Mouse (Mus musculus) intestine, postnatal 0 days (tissue): ENCODE measurements at regions not wholly inside any gene's neighbourhood (a gene's known extent, or its start where the extent isn't known, plus 50 kb on each side); places are given as distances from the start of the nearest gene placed in this dataset.

Source experiments
- ATAC-seq: fragments of 200-750 bp; cut with Nextera tagmentation; 2 replicates; pipeline ENCODE4 v1.8.0; 2017; ENCODE audit warnings: mild to moderate bottlenecking, moderate TSS enrichment, moderate library complexity
- H3K27ac ChIP-seq: fragments of 300-500 bp; sonication (generic); 2 replicates; pipeline ENCODE4 v1.5.1; 2014; ENCODE audit warnings: mild to moderate bottlenecking, low read depth, low read length, moderate library complexity
- H3K27me3 ChIP-seq: fragments of 300-500 bp; sonication (generic); replicated peaks from 2 replicates; pipeline ENCODE4 v1.6.1; 2014; ENCODE audit warnings: low read length, mixed read lengths; ENCODE audit not compliant: control insufficient read depth, insufficient read depth
- H3K36me3 ChIP-seq: fragments of 300-500 bp; sonication (generic); 2 replicates; pipeline ENCODE4 v1.6.1; 2014; ENCODE audit warnings: mild to moderate bottlenecking, moderate library complexity; ENCODE audit not compliant: control insufficient read depth, insufficient read depth
- H3K4me1 ChIP-seq: fragments of 300-500 bp; sonication (generic); replicated peaks from 2 replicates; pipeline ENCODE4 v1.6.1; 2014; ENCODE audit warnings: antibody characterized with exemption, low read length, mixed read lengths; ENCODE audit not compliant: control insufficient read depth, insufficient read depth
- H3K4me2 ChIP-seq: fragments of 300-500 bp; sonication (generic); replicated peaks from 2 replicates; pipeline ENCODE4 v1.6.1; 2014; ENCODE audit warnings: low read depth, mild to moderate bottlenecking, moderate library complexity
- H3K4me3 ChIP-seq: fragments of 300-500 bp; sonication (generic); 2 replicates; pipeline ENCODE4 v1.5.1; 2014; ENCODE audit warnings: low read depth, low read length
- H3K9ac ChIP-seq: fragments of 300-500 bp; sonication (generic); 2 replicates; pipeline ENCODE4 v1.6.1; 2014; ENCODE audit warnings: mild to moderate bottlenecking, low read depth, low read length
- H3K9me3 ChIP-seq: fragments of 300-500 bp; sonication (generic); 2 replicates; pipeline ENCODE4 v1.6.1; 2016; ENCODE audit warnings: mixed run types; ENCODE audit not compliant: control insufficient read depth
- CTCF ChIP-seq: sonication (generic); IDR thresholded peaks from 2 replicates; pipeline ENCODE4 v1.5.1; 2016; ENCODE audit warnings: low read depth, mild to moderate bottlenecking, control low read depth, antibody characterized with exemption, moderate library complexity
- WGBS: fragments of 180-500 bp; shearing (Covaris S2); extraction: QIAGEN DNeasy Blood & Tissue Kit; methylation state at CpG from one replicate; pipeline ENCODE4 v1.1.7; 2014; 5-methylcytosine and 5-hydroxymethylcytosine counted together

GRCm38 (mm10) chr10:114955608-114956007, 153.5 kb upstream of the Trhde start:
- no peak for ATAC-seq
- H3K27me3 ChIP-seq, result no peaks in the 10 kb centered on the region
- no peak overlapping the region for H3K9ac ChIP-seq
- H3K36me3 ChIP-seq, result no peaks in the 10 kb centered on the region
- no peak for TF ChIP-seq CTCF
- H3K4me2 ChIP-seq, result no peak overlapping the region
- H3K4me1 ChIP-seq, result no peaks in the 10 kb centered on the region
- no peaks in the 10 kb centered on the region for H3K9me3 ChIP-seq
- H3K27ac ChIP-seq, result no peak overlapping the region
- no peak overlapping the region for H3K4me3 ChIP-seq

GRCm38 (mm10) chr10:114953358-114953757, 151.3 kb upstream of the Trhde start:
- Histone ChIP-seq H3K4me2 (no peak overlapping the region), H3K27me3 (no peaks in the 10 kb centered on the region), H3K4me3 (no peak overlapping the region), H3K9me3 (no peaks in the 10 kb centered on the region), H3K4me1 (no peaks in the 10 kb centered on the region), H3K9ac (no peak overlapping the region), H3K36me3 (no peaks in the 10 kb centered on the region), H3K27ac (no peak overlapping the region)
- WGBS, result 60% methylated on average over 12 of the region's 12 CpGs
- ATAC-seq, result no peak
- no peak for TF ChIP-seq CTCF

- Histone ChIP-seq H3K9me3 (no peaks in the 10 kb centered on the region), H3K4me2 (no peak overlapping the region), H3K27ac (no peak overlapping the region), H3K4me3 (no peak overlapping the region), H3K27me3 (no peaks in the 10 kb centered on the region), H3K4me1 (no peaks in the 10 kb centered on the region), H3K9ac (no peak overlapping the region), H3K36me3 (no peaks in the 10 kb centered on the region)
- 80% methylated on average over 6 of the region's 6 CpGs for WGBS
- ATAC-seq, result no peak
- TF ChIP-seq CTCF, result no peak
Measured at GRCm38 (mm10) chr10:114949194-114949593, 147.1 kb upstream of the Trhde start.

- H3K27ac ChIP-seq, result no peak overlapping the region
- no peaks in the 10 kb centered on the region for H3K9me3 ChIP-seq
- ATAC-seq, result no peak
- no peak overlapping the region for H3K4me3 ChIP-seq
- no peaks in the 10 kb centered on the region for H3K4me1 ChIP-seq
- TF ChIP-seq CTCF, result no peak
- no peak overlapping the region for H3K9ac ChIP-seq
- no peak overlapping the region for H3K4me2 ChIP-seq
- no peaks in the 10 kb centered on the region for H3K27me3 ChIP-seq
- no peaks in the 10 kb centered on the region for H3K36me3 ChIP-seq
- 78% methylated on average over 2 of the region's 2 CpGs for WGBS
Measured at GRCm38 (mm10) chr10:114924746-114925145, 122.6 kb upstream of the Trhde start.

- ATAC-seq, result no peak
- H3K36me3 ChIP-seq, result no peaks in the 10 kb centered on the region
- no peaks in the 10 kb centered on the region for H3K27me3 ChIP-seq
- no peak for TF ChIP-seq CTCF
- H3K4me2 ChIP-seq, result no peak overlapping the region
- no peaks in the 10 kb centered on the region for H3K4me1 ChIP-seq
- WGBS, result 65% methylated on average over 3 of the region's 3 CpGs
- no peak overlapping the region for H3K27ac ChIP-seq
- no peak overlapping the region for H3K4me3 ChIP-seq
- no peaks in the 10 kb centered on the region for H3K9me3 ChIP-seq
- H3K9ac ChIP-seq, result no peak overlapping the region
Measured at GRCm38 (mm10) chr10:114913971-114914370, 111.9 kb upstream of the Trhde start.

DNA sequence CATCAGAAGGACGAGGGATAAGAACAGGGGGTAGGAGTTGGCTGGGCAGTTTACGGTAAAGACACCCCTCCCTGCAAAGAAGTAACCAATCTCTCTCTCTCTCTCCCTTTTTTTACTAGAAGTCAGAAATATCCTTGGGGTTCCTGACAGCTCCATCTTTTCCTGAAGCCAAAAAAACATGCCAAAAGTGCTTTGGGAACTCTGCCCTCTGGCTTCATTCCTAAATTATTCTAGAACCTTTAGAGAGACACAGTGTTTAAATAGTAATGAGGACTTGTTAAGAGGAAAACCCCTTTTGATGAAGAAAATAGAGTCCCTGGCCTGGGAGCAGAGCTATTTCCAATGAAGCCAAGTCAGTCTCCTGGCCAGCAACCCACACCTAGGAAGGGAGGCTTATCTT, 89.8 kb upstream of the Trhde start:
- H3K4me1 ChIP-seq, result no peaks in the 10 kb centered on the region
- no peak overlapping the region for H3K27ac ChIP-seq
- TF ChIP-seq CTCF, result no peak
- no peaks in the 10 kb centered on the region for H3K27me3 ChIP-seq
- H3K36me3 ChIP-seq, result no peaks in the 10 kb centered on the region
- H3K4me3 ChIP-seq, result no peak overlapping the region
- WGBS, result 89% methylated on average over 2 of the region's 2 CpGs
- no peak overlapping the region for H3K9ac ChIP-seq
- no peak overlapping the region for H3K4me2 ChIP-seq
- no peaks in the 10 kb centered on the region for H3K9me3 ChIP-seq
- no peak for ATAC-seq

DNA sequence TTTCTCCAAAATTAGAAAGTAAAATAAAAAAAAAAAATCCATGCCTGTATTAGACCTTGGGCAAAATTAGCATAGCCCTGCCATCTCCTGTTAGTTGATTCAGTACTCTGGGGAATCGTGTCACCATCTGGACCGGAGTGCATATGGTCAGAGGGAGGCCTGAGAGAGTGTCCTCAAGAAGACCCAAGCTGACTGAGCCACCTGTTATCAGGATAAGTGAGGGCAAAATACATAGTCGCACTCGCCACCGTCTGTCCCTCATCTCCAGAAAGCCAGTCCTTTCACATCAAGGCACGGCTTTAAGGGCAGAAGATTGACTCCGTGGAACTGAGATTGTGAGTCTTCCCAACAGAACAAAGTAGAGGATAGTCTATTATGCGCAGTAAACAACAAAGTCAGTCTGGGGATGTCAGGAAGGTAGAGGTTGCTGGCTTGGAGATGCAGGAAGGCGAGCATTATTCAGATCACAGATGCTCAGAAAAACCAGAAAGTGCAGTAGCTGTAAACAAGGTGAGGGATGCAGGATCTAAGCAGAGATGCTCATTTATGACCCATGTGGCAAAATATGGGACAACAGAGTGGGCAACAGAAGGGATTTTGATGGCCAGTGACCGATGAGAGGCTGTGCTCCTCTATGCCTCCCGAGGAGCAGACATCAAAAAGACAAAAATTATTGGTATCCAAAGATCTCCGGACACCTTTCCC, 88.8 kb upstream of the Trhde start:
- Histone ChIP-seq H3K4me2 (no peak overlapping the region), H3K27ac (no peak overlapping the region), H3K4me1 (no peaks in the 10 kb centered on the region), H3K9ac (no peak overlapping the region), H3K4me3 (no peak overlapping the region), H3K27me3 (no peaks in the 10 kb centered on the region), H3K9me3 (no peaks in the 10 kb centered on the region), H3K36me3 (no peaks in the 10 kb centered on the region)
- 85% methylated on average over 12 of the region's 12 CpGs for WGBS
- TF ChIP-seq CTCF, result no peak
- ATAC-seq, result no peak
